Mouse (Mus musculus): ENCODE data around the gene Ccr1.

The Ccr1 gene

GRCm38 (mm10) chr9:123956892-123957291 lies 11.6 kb downstream of the Ccr1 start:
- DNase-seq (ENCODE audit: low spot score in 2 of 2) = no peak

DNA sequence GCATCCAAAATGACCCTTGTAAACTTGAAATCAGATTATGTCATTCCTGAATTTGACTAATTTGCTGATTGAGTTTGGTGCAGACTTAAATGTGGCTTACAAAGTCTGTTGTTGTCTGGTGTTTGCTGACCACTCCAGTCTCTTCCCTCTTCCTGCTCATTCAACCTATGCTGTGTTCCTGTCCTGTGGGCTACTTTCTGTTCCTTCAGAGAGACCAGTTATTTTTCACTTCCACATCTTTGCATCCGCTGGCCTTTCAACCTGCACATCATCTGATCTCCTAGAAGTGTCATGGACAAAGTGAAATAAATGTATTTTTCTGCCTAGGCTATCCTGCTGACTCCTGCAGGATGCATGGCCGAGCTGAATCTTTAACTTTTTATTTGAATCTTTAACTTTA lies 14.9 kb downstream of the Ccr1 start:
- DNase-seq (ENCODE audit: low spot score in 2 of 2) = no peak

GRCm38 (mm10) chr9:123951176-123951575 lies 17.3 kb downstream of the Ccr1 start:
- DNase-seq (ENCODE audit: low spot score in 2 of 2) = no peak

DNA sequence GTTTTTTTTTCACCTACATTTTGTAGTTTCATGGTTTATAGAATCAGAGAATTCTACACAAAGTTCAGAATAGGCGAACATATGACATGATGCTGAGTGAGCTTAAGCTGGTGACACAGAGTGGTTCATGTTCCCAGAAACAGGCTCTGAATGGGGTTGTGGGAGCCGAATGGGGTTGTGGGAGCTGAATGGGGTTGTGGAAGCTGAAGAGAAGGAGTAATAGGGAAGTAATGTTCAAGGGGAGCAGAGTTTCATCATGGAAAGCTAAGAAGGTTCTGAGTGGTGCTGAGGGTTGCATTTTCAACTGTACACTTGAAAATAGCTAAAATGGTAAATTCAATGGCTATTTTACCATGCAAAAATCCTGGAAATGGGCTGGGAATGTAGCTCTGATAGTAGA lies 19.1 kb downstream of the Ccr1 start:
- no peak for DNase-seq (ENCODE audit: low spot score in 2 of 2)

GRCm38 (mm10) chr9:123947815-123948214 lies 20.7 kb downstream of the Ccr1 start:
- no peak for DNase-seq (ENCODE audit: low spot score in 2 of 2)

GRCm38 (mm10) chr9:123942025-123942424 lies 26.5 kb downstream of the Ccr1 start:
- DNase-seq (ENCODE audit: low spot score in 2 of 2) = no peak

- no peak for DNase-seq (ENCODE audit: low spot score in 2 of 2)
Measured at GRCm38 (mm10) chr9:123941316-123941715, 27.2 kb downstream of the Ccr1 start.

GRCm38 (mm10) chr9:123940628-123941027 lies 27.9 kb downstream of the Ccr1 start:
- DNase-seq (ENCODE audit: low spot score in 2 of 2) = no peak

GRCm38 (mm10) chr9:123940168-123940567 lies 28.3 kb downstream of the Ccr1 start:
- DNase-seq (ENCODE audit: low spot score in 2 of 2) = no peak

DNA sequence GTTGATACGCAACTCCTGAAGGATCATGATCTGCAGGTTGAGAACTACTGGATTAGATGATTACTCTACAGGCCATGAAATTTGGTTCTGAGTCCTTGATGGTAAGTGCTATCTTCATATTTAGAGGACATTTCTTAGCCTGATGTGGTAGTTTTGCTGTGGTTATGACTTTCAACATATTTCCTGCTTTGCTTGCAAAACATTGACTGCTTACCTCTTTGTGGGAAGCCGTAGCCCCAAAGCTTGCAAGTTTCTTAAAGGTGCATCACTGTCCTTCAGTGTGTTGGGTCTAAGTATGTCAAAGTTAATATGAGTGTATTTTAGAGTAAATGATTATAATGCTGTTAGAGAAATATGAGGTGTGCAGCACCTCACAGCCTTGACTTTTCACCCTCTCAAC lies 30.5 kb downstream of the Ccr1 start:
- no peak for DNase-seq (ENCODE audit: low spot score in 2 of 2)

DNA sequence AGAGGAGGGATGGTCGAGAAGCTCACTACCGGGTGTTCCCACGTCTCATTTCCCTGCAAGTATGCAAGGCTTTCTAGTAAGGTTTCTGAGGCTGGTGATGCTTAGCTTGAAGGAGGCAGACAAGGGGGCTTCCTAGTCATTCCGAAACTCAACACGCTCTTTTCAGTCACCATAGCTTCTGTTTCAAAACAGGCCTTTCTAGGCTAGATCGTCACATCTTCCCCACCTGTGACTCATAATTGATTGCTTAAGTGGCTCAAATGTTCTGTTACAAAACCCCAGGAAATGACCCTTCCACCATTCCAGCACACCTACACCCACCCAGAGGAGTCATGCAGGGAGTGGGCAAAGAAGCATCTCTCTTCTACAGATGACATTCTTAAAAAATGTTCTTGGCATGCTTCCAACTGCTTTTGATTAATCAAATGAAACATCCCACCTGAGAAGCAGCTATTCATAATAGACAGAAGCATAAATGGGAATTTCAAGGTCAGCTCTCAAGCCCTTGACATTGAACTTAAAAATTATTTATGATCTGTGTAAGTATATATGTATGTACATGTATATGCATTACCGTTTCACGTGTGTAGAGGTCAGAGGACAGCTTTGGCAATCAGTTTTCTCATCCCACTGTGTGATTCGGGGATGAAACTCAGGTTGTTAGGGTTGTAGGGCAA lies 31.8 kb downstream of the Ccr1 start:
- no peak for DNase-seq (ENCODE audit: low spot score in 2 of 2)

DNA sequence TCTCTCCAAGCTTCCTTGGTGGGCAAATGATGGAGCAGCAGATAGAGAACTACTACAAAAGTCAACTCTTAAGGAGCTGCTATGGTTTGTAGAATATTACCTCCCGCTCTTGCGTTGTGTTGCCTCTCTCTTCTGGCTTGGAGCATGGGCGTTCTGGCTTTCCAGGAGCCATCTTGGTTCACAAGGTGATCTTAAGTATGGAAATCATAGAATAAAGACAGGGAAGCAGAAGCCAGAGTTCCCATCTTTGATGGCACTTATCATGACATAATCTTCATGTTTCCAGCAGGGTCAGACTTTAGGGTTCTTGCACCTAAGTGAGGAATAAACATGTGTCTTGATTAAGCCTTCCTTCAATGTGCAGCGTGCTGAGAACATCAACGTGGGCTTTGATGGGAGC lies 32.7 kb downstream of the Ccr1 start:
- DNase-seq (ENCODE audit: low spot score in 2 of 2) = no peak

- DNase-seq (ENCODE audit: low spot score in 2 of 2) = no peak
Measured at GRCm38 (mm10) chr9:123935346-123935745, 33.1 kb downstream of the Ccr1 start.

- no peak for DNase-seq (ENCODE audit: low spot score in 2 of 2)
Measured at GRCm38 (mm10) chr9:123933716-123934445, 34.6 kb downstream of the Ccr1 start.

GRCm38 (mm10) chr9:123932911-123933675 lies 35.4 kb downstream of the Ccr1 start:
- no peak for DNase-seq (ENCODE audit: low spot score in 2 of 2)

- no peak for DNase-seq (ENCODE audit: low spot score in 2 of 2)
Measured at GRCm38 (mm10) chr9:123931761-123932700, 36.5 kb downstream of the Ccr1 start.

DNA sequence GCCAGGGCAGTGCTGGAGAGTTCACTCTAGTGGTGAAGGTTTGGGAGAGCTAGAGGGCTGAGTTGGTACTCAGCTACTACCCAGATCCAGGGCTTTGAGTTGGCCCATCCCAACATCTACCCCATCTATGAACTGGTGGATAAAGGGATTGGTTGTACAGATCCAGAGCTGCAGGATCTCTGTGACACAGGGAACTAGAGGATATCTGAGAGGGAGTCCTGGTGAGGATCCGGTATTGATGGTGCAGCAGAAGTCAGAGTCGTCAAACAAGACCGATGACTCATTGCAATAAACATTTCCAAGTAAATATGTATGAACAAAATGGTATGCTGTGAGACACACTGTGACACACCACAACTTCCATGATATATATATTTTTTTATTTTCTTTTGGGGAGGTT lies 37.6 kb downstream of the Ccr1 start:
- DNase-seq (ENCODE audit: low spot score in 2 of 2) = no peak

GRCm38 (mm10) chr9:123930476-123930875 lies 38.0 kb downstream of the Ccr1 start:
- DNase-seq (ENCODE audit: low spot score in 2 of 2) = no peak

DNA sequence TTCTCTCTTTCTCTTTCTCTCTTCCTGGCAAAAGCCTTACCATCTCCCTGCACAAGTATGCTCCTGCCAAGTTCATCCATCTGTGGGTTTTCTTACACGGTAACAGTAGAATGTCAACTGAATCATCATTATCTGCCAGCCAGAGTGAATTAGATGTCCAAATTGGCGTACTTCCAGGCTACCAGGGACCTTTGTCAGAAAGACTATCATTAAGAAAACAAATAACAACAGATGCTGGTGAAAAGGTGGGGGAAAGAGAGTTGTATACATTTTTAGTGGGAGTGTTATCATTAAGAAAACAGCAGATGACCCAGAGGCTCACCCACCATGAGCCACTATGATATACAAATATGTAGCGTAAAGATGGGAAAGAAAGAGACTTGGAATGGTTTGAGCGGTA lies 38.6 kb downstream of the Ccr1 start:
- DNase-seq (ENCODE audit: low spot score in 2 of 2) = no peak

GRCm38 (mm10) chr9:123928759-123929246 lies 39.7 kb downstream of the Ccr1 start:
- DNase-seq (ENCODE audit: low spot score in 2 of 2) = peak in 1 of 2 experiments; percentile 14

GRCm38 (mm10) chr9:123928118-123928758 lies 40.3 kb downstream of the Ccr1 start:
- no peak for DNase-seq (ENCODE audit: low spot score in 2 of 2)

All from right cerebral cortex, adult 2 months (tissue).